Mouse (Mus musculus): ENCODE results near the gene Rasa2. TPM values are rescaled to one million over a fixed set of nuclear protein-coding genes. Genes with fewer than 3 reads are reported as not detected.

The Rasa2 gene
- polyA plus RNA-seq, 1 experiment from 2014 or later: 18.9 TPM

DNA sequence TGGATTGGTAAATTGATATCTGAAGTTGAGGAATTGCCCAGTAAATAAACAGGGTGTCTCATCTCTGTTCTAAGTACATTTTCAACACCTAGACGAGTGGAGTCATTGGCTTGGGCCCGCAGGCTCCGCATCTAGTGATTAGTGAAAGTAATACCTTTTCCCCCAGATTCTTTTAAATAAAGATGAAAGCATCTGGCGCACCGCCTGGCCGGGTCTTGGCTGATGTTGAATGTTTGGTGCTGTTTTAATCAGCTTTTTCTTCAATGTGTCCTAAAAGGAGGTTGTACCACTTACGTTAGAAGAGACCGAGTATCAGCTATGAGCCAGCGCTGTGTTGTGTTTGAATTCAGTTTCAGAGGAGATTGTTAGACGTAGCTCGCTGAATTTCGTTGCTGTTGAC lies 39.8 kb upstream of the Rasa2 start:
- Histone ChIP-seq H3K36me3 (ENCODE audit: control insufficient read depth, insufficient read depth, low read length) (no peaks in the 10 kb centered on the region), H3K4me1 (ENCODE audit: control insufficient read depth, insufficient read depth, low read length) (no peaks in the 10 kb centered on the region), H3K27ac (ENCODE audit: low read depth, low read length) (no peak overlapping the region), H3K9ac (ENCODE audit: low read depth, low read length) (no peak overlapping the region), H3K9me3 (ENCODE audit: control insufficient read depth, low read length) (no peaks in the 10 kb centered on the region), H3K4me3 (ENCODE audit: low read length) (no peak overlapping the region), H3K4me2 (replicated peaks; ENCODE audit: low read depth, low read length) (no peak overlapping the region), H3K27me3 (ENCODE audit: control insufficient read depth, insufficient read depth, low read length) (no peaks in the 10 kb centered on the region)
- ATAC-seq (ENCODE audit: low FRiP score, low TSS enrichment): no peak
- WGBS: 95% methylated on average over 12 of the region's 12 CpGs

DNA sequence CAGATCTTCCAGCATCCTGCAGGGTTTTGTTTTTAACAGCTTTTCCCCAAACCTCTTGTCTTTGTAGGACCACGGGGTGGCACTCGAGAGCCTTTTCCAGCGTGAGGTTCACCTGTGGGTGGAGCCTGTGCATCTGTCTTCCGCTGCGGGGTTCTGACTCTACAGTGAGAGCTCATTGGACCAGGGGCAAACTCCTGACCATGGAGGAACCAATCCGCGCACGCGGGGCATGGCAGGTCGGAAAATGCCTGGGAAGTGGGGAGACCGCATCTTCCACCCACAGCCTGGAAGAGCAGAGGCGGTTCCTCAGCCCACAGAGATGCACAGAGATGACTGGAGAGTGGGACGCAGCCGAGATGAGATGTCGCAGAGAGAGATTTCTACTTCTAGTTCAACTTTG lies 38.5 kb upstream of the Rasa2 start:
- Histone ChIP-seq H3K9ac (ENCODE audit: low read depth, low read length) (peak overlapping the region; percentile 42; the same call in 1 of the 2 replicates), H3K9me3 (ENCODE audit: control insufficient read depth, low read length) (no peaks in the 10 kb centered on the region), H3K27me3 (ENCODE audit: control insufficient read depth, insufficient read depth, low read length) (no peaks in the 10 kb centered on the region), H3K36me3 (ENCODE audit: control insufficient read depth, insufficient read depth, low read length) (no peaks in the 10 kb centered on the region), H3K4me1 (ENCODE audit: control insufficient read depth, insufficient read depth, low read length) (no peaks in the 10 kb centered on the region), H3K4me3 (ENCODE audit: low read length) (peak overlapping the region; percentile 34; the same call in 1 of the 2 replicates), H3K4me2 (replicated peaks; ENCODE audit: low read depth, low read length) (peak overlapping the region; percentile 49), H3K27ac (ENCODE audit: low read depth, low read length) (no peak overlapping the region)
- peak; percentile 100 for ATAC-seq (ENCODE audit: low FRiP score, low TSS enrichment)
- 2% methylated on average over 15 of the region's 15 CpGs for WGBS

DNA sequence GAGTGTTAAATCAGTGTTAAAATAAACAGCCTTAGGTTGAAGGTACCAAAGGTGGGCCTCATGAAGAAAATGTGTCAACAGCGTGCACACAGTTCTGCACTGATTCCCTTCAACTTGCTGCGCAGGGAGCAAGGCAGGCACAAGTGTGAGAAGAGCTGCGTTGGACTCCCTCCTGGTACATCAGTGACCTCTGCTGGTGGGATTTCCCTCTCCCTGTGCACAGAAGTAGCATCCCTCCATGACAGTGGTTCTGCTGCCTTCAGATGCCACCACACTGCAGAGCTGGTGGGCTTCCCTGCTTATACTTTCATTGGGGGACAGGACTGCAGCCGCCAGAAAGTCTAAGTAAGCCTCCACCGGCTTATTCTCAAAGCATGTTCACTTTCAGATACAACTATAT lies 37.2 kb upstream of the Rasa2 start:
- no peaks in the 10 kb centered on the region for H3K9me3 ChIP-seq (ENCODE audit: control insufficient read depth, low read length)
- 51% methylated on average over 5 of the region's 5 CpGs for WGBS
- ATAC-seq (ENCODE audit: low FRiP score, low TSS enrichment): 0 out of 2 replicates have a peak, but pooled peaks have one; percentile 45

DNA sequence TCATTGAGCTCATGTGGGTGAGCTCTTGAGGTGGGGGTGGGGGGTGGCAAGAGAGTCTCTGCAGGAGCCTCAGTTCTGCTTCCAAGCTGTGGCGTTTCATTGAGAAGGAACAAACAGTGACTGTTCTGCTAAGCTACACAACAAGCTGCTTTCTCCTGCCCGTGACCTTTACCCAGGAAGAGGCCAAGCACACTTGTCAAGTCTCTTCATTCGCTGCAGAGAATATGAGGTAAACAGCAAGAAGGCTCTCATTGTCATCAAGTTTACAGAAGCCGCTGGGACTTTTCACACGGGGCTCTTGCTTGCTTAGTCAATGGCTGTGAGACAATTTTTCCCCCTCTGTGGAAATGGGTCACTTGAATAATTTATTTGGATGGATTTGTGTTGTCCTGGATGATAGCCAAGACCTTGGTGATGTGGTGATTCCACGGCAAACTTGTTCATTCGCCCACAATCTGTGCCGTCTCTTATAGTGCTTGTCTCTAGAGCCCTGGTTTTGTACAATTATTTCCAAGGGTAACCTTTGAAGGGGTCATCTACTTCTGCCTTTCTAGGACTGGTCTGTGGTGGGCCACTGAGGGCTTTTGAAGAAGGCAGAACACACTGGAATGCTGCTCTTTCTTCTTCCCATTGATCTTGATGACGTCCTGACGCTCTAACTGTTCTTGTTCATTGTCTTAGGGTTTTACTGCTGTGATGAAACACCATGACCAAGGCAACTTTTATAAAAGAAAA lies 29.3 kb upstream of the Rasa2 start:
- WGBS: 82% methylated on average over 10 of the region's 10 CpGs
- H3K4me3 ChIP-seq (ENCODE audit: low read length): no peak overlapping the region
- H3K27ac ChIP-seq (ENCODE audit: low read depth, low read length): no peak overlapping the region
- no peaks in the 10 kb centered on the region for H3K27me3 ChIP-seq (ENCODE audit: control insufficient read depth, insufficient read depth, low read length)
- H3K9ac ChIP-seq (ENCODE audit: low read depth, low read length): no peak overlapping the region
- no peak for ATAC-seq (ENCODE audit: low FRiP score, low TSS enrichment)
- no peaks in the 10 kb centered on the region for H3K4me1 ChIP-seq (ENCODE audit: control insufficient read depth, insufficient read depth, low read length)
- H3K4me2 ChIP-seq (replicated peaks; ENCODE audit: low read depth, low read length): no peak overlapping the region
- no peaks in the 10 kb centered on the region for H3K9me3 ChIP-seq (ENCODE audit: control insufficient read depth, low read length)
- no peaks in the 10 kb centered on the region for H3K36me3 ChIP-seq (ENCODE audit: control insufficient read depth, insufficient read depth, low read length)

More for the DNA sequence above, 37.2 kb upstream of the Rasa2 start:
- Histone ChIP-seq H3K4me2 (replicated peaks; ENCODE audit: low read depth, low read length) (no peak overlapping the region), H3K4me1 (ENCODE audit: control insufficient read depth, insufficient read depth, low read length) (no peaks in the 10 kb centered on the region), H3K27me3 (ENCODE audit: control insufficient read depth, insufficient read depth, low read length) (no peaks in the 10 kb centered on the region), H3K36me3 (ENCODE audit: control insufficient read depth, insufficient read depth, low read length) (no peaks in the 10 kb centered on the region), H3K9ac (ENCODE audit: low read depth, low read length) (no peak overlapping the region), H3K4me3 (ENCODE audit: low read length) (no peak overlapping the region), H3K27ac (ENCODE audit: low read depth, low read length) (no peak overlapping the region)

DNA sequence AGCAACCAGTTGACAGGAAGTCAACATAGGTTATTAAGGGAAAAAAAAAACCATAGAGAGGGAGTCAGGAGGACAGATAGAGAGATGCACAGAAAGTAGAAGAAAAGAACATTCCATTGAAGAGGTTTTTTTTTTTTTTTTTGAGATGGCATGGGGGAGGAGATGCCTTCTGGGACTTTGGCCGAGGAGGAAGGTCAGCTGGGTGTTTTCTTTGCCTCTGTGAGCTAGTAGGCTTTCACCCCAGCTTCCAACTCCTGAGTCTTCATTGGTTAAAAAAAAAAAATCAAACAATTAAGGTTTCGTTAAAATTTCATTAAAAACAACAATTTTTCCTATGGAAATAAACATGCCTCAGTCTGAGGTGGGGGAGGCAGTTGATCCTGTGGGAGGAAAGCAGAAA lies 28.4 kb upstream of the Rasa2 start:
- WGBS: 36% methylated on average over 2 of the region's 2 CpGs
- Histone ChIP-seq H3K27ac (ENCODE audit: low read depth, low read length) (no peak overlapping the region), H3K9me3 (ENCODE audit: control insufficient read depth, low read length) (no peaks in the 10 kb centered on the region), H3K4me2 (replicated peaks; ENCODE audit: low read depth, low read length) (no peak overlapping the region), H3K4me3 (ENCODE audit: low read length) (no peak overlapping the region), H3K9ac (ENCODE audit: low read depth, low read length) (no peak overlapping the region), H3K4me1 (ENCODE audit: control insufficient read depth, insufficient read depth, low read length) (no peaks in the 10 kb centered on the region), H3K27me3 (ENCODE audit: control insufficient read depth, insufficient read depth, low read length) (no peaks in the 10 kb centered on the region), H3K36me3 (ENCODE audit: control insufficient read depth, insufficient read depth, low read length) (no peaks in the 10 kb centered on the region)
- ATAC-seq (ENCODE audit: low FRiP score, low TSS enrichment): no peak

GRCm38 (mm10) chr9:96653538-96653937 lies 22.1 kb upstream of the Rasa2 start:
- no peak overlapping the region for H3K4me2 ChIP-seq (replicated peaks; ENCODE audit: low read depth, low read length)
- H3K9ac ChIP-seq (ENCODE audit: low read depth, low read length): no peak overlapping the region
- H3K36me3 ChIP-seq (ENCODE audit: control insufficient read depth, insufficient read depth, low read length): no peaks in the 10 kb centered on the region
- no peaks in the 10 kb centered on the region for H3K9me3 ChIP-seq (ENCODE audit: control insufficient read depth, low read length)
- WGBS: 75% methylated on average over 4 of the region's 4 CpGs
- no peak overlapping the region for H3K4me3 ChIP-seq (ENCODE audit: low read length)
- no peaks in the 10 kb centered on the region for H3K27me3 ChIP-seq (ENCODE audit: control insufficient read depth, insufficient read depth, low read length)
- no peak overlapping the region for H3K27ac ChIP-seq (ENCODE audit: low read depth, low read length)
- no peak for ATAC-seq (ENCODE audit: low FRiP score, low TSS enrichment)
- H3K4me1 ChIP-seq (ENCODE audit: control insufficient read depth, insufficient read depth, low read length): no peaks in the 10 kb centered on the region

GRCm38 (mm10) chr9:96652763-96653162 lies 21.3 kb upstream of the Rasa2 start:
- Histone ChIP-seq H3K36me3 (ENCODE audit: control insufficient read depth, insufficient read depth, low read length) (no peaks in the 10 kb centered on the region), H3K9ac (ENCODE audit: low read depth, low read length) (no peak overlapping the region), H3K27me3 (ENCODE audit: control insufficient read depth, insufficient read depth, low read length) (no peaks in the 10 kb centered on the region), H3K4me3 (ENCODE audit: low read length) (no peak overlapping the region), H3K9me3 (ENCODE audit: control insufficient read depth, low read length) (no peaks in the 10 kb centered on the region), H3K4me2 (replicated peaks; ENCODE audit: low read depth, low read length) (no peak overlapping the region), H3K4me1 (ENCODE audit: control insufficient read depth, insufficient read depth, low read length) (no peaks in the 10 kb centered on the region), H3K27ac (ENCODE audit: low read depth, low read length) (no peak overlapping the region)
- WGBS: 62% methylated on average over 6 of the region's 6 CpGs
- no peak for ATAC-seq (ENCODE audit: low FRiP score, low TSS enrichment)

GRCm38 (mm10) chr9:96650807-96651206 lies 19.4 kb upstream of the Rasa2 start:
- H3K4me3 ChIP-seq (ENCODE audit: low read length): no peak overlapping the region
- WGBS: 81% methylated on average over 7 of the region's 7 CpGs
- no peak for ATAC-seq (ENCODE audit: low FRiP score, low TSS enrichment)

GRCm38 (mm10) chr9:96649924-96650323 lies 18.5 kb upstream of the Rasa2 start:
- ATAC-seq (ENCODE audit: low FRiP score, low TSS enrichment): no peak
- Histone ChIP-seq H3K4me2 (replicated peaks; ENCODE audit: low read depth, low read length) (no peak overlapping the region), H3K9me3 (ENCODE audit: control insufficient read depth, low read length) (no peaks in the 10 kb centered on the region), H3K27ac (ENCODE audit: low read depth, low read length) (no peak overlapping the region), H3K9ac (ENCODE audit: low read depth, low read length) (no peak overlapping the region), H3K36me3 (ENCODE audit: control insufficient read depth, insufficient read depth, low read length) (no peaks in the 10 kb centered on the region), H3K4me3 (ENCODE audit: low read length) (no peak overlapping the region), H3K27me3 (ENCODE audit: control insufficient read depth, insufficient read depth, low read length) (no peaks in the 10 kb centered on the region), H3K4me1 (ENCODE audit: control insufficient read depth, insufficient read depth, low read length) (no peaks in the 10 kb centered on the region)
- 61% methylated on average over 9 of the region's 9 CpGs for WGBS

More at GRCm38 (mm10) chr9:96650807-96651206, 19.4 kb upstream of the Rasa2 start:
- no peaks in the 10 kb centered on the region for H3K27me3 ChIP-seq (ENCODE audit: control insufficient read depth, insufficient read depth, low read length)
- H3K27ac ChIP-seq (ENCODE audit: low read depth, low read length): no peak overlapping the region
- H3K4me2 ChIP-seq (replicated peaks; ENCODE audit: low read depth, low read length): no peak overlapping the region
- H3K9ac ChIP-seq (ENCODE audit: low read depth, low read length): no peak overlapping the region
- no peaks in the 10 kb centered on the region for H3K4me1 ChIP-seq (ENCODE audit: control insufficient read depth, insufficient read depth, low read length)
- no peaks in the 10 kb centered on the region for H3K9me3 ChIP-seq (ENCODE audit: control insufficient read depth, low read length)
- no peaks in the 10 kb centered on the region for H3K36me3 ChIP-seq (ENCODE audit: control insufficient read depth, insufficient read depth, low read length)
